Mouse (Mus musculus) midbrain, postnatal 0 days (tissue): ENCODE data around the gene Ak2. TPM values are rescaled to one million over a fixed set of nuclear protein-coding genes. Genes with fewer than 3 reads are reported as not detected.

Experiments
- ATAC-seq: fragments of 200-750 bp; cut with Nextera tagmentation; 2 replicates; pipeline ENCODE4 v1.8.0; 2017; ENCODE audit warnings: moderate number of reproducible peaks, mild to moderate bottlenecking, moderate TSS enrichment, moderate library complexity; ENCODE audit not compliant: low FRiP score
- DNase-seq: peaks from one replicate; pipeline ENCODE4 v3.0.0-alpha.2; 2015; ENCODE audit warnings: low spot score
- H3K27ac ChIP-seq: fragments of 300-500 bp; sonication (generic); 2 replicates; pipeline ENCODE4 v1.5.1; 2014; ENCODE audit warnings: low read depth, mild to moderate bottlenecking, low read length, mixed read lengths
- H3K27me3 ChIP-seq: fragments of 300-500 bp; sonication (generic); 2 replicates; pipeline ENCODE4 v1.6.1; 2014; ENCODE audit warnings: low read length, control low read depth, mixed read lengths; ENCODE audit not compliant: insufficient read depth
- H3K36me3 ChIP-seq: fragments of 300-500 bp; sonication (generic); 2 replicates; pipeline ENCODE4 v1.6.1; 2014; ENCODE audit warnings: low read length, control low read depth, mixed read lengths; ENCODE audit not compliant: insufficient read depth
- H3K4me1 ChIP-seq: fragments of 300-500 bp; sonication (generic); 2 replicates; pipeline ENCODE4 v1.6.1; 2014; ENCODE audit warnings: mild to moderate bottlenecking, control low read depth, antibody characterized with exemption, low read length, mixed read lengths; ENCODE audit not compliant: insufficient read depth
- H3K4me2 ChIP-seq: fragments of 300-500 bp; sonication (generic); 2 replicates; pipeline ENCODE4 v1.6.1; 2014; ENCODE audit warnings: low read depth, mild to moderate bottlenecking, low read length, mixed read lengths; ENCODE audit not compliant: poor library complexity, severe bottlenecking
- H3K4me3 ChIP-seq: fragments of 300-500 bp; sonication (generic); 2 replicates; pipeline ENCODE4 v1.5.1; 2014; ENCODE audit warnings: low read depth, mild to moderate bottlenecking, low read length, moderate library complexity
- H3K9ac ChIP-seq: fragments of 300-500 bp; sonication (generic); replicated peaks from 2 replicates; pipeline ENCODE4 v1.6.1; 2014; ENCODE audit warnings: mild to moderate bottlenecking, low read length, moderate library complexity, mixed read lengths; ENCODE audit not compliant: poor library complexity, severe bottlenecking
- H3K9me3 ChIP-seq: fragments of 300-500 bp; sonication (generic); 2 replicates; pipeline ENCODE4 v1.6.1; 2016; ENCODE audit warnings: low read length, control low read depth
- CTCF ChIP-seq: IDR thresholded peaks from 2 replicates; pipeline ENCODE4 v1.5.1; 2016; ENCODE audit warnings: antibody characterized with exemption, mild to moderate bottlenecking
- WGBS: fragments of 180-500 bp; shearing (Covaris S2); extraction: QIAGEN DNeasy Blood & Tissue Kit; methylation state at CpG from one replicate; pipeline ENCODE4 v1.1.7; 2014; 5-methylcytosine and 5-hydroxymethylcytosine counted together
- polyA plus RNA-seq: library from polyadenylated mRNA; unstranded; fragments of >200 nt; fragmentation: Nextera tagmentation; extraction: Ambion mirVana; gene quantifications from 2 replicates; pipeline ENCODE4 v1.2.1, GENCODE M21; 2015
- total RNA-seq: library from RNA; depleted of rRNA; stranded (reverse); fragments of >200 nt; gene quantifications from 2 replicates; pipeline ENCODE4 v1.2.3, GENCODE M21; 2014

The Ak2 gene
- total and polyA plus RNA-seq, 2 experiments from 2014 or later, result 31.0 to 67.1 TPM

- H3K4me2 ChIP-seq, result peak overlapping the region; percentile 80
- H3K27me3 ChIP-seq, result no peaks in the 10 kb centered on the region
- WGBS, result 2% methylated on average over 23 of the region's 23 CpGs
- peak; percentile 72 for DNase-seq
- peak overlapping the region; percentile 41 for H3K4me3 ChIP-seq
- no peaks in the 10 kb centered on the region for H3K9me3 ChIP-seq
- peak overlapping the region; percentile 69 for H3K9ac ChIP-seq
- peak overlapping the region; percentile 98 for H3K27ac ChIP-seq
- peaks cover 4% of the 10 kb centered on the region; the same call in 1 of the 2 replicates for H3K4me1 ChIP-seq
- peak; percentile 48 for TF ChIP-seq CTCF
- peak; percentile 32; the same call in 1 of the 2 replicates for ATAC-seq
- H3K36me3 ChIP-seq, result no peaks in the 10 kb centered on the region; the same call in 1 of the 2 replicates
These were observed 57.7 kb downstream of the Ak2 start for GRCm38 (mm10) chr4:129049306-129050011.

DNA sequence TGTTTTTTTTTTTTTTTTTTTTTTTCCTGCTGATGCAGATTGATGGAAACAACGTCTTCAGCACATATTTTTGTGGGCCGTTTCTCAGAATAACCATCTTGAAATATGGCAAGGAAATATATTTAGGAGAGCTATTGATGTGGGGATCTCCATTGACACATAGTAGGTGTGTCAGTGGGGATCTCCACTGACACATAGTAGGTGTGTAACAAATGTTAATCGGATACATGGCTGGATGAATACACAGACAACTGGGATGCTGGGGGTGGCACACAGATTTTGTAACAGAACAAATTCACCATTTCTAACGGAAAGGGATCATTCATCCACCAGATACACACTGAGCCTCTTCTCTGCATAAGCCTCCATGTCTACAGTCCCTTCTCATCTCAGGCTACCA lies 58.6 kb downstream of the Ak2 start:
- DNase-seq (no peak), ATAC-seq (no peak)
- Histone ChIP-seq H3K9me3 (no peaks in the 10 kb centered on the region), H3K4me2 (no peak overlapping the region), H3K27ac (peak overlapping the region; percentile 98), H3K4me3 (no peak overlapping the region), H3K27me3 (no peaks in the 10 kb centered on the region), H3K36me3 (no peaks in the 10 kb centered on the region; the same call in 1 of the 2 replicates), H3K4me1 (peaks cover 4% of the 10 kb centered on the region; the same call in 1 of the 2 replicates), H3K9ac (0 out of 2 replicates have a peak overlapping the region, but pooled peaks have one; percentile 69)
- TF ChIP-seq CTCF, result no peak
- 67% methylated on average over 4 of the region's 4 CpGs for WGBS

- Histone ChIP-seq H3K4me1 (peaks cover 4% of the 10 kb centered on the region; the same call in 1 of the 2 replicates), H3K9me3 (no peaks in the 10 kb centered on the region), H3K27ac (peak overlapping the region; percentile 98; the same call in 1 of the 2 replicates), H3K4me3 (no peak overlapping the region), H3K9ac (no peak overlapping the region), H3K36me3 (no peaks in the 10 kb centered on the region; the same call in 1 of the 2 replicates), H3K4me2 (no peak overlapping the region), H3K27me3 (no peaks in the 10 kb centered on the region)
- DNase-seq (no peak), ATAC-seq (no peak)
- 74% methylated on average over 6 of the region's 6 CpGs for WGBS
- no peak for TF ChIP-seq CTCF
These were observed 59.2 kb downstream of the Ak2 start for GRCm38 (mm10) chr4:129050901-129051417.

DNA sequence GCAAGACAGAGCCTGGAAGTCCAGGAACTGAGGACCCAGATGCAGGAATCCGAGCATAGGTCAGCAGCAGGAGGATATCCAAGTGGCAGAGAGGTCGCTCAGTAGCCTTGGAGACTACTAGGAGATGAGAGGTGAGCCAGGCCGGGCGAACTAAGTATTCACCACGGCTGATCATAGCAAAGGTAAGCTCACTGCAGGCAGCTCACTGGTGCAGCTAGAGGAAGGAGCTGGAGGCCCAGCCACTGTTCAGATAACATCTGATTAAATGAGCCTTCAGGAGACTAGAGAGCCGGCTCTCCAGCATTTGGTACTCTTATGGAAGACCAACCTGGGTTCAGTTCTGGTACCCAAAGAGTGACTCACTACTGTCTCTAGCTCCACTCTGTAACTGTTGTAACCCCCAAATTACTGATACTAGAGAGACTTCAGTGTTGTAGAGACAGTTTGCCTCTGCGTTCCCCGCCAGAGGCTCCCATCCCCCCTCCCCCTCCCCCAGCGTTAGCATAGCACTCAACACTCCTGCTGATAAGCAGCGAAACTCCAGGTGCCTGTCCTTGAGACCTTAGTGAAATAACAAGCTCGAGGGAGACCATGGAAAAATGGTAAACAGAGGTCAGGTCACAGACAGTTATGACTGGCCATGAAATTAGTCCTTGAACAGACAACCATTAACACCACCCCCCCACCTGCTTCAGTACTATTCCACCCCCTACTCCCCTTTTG lies 59.9 kb downstream of the Ak2 start:
- TF ChIP-seq CTCF, result no peak
- Histone ChIP-seq H3K27ac (no peak overlapping the region), H3K9ac (no peak overlapping the region), H3K4me2 (no peak overlapping the region), H3K9me3 (no peaks in the 10 kb centered on the region), H3K4me3 (no peak overlapping the region), H3K36me3 (no peaks in the 10 kb centered on the region; the same call in 1 of the 2 replicates), H3K4me1 (peaks cover 4% of the 10 kb centered on the region; the same call in 1 of the 2 replicates), H3K27me3 (no peaks in the 10 kb centered on the region)
- DNase-seq (no peak), ATAC-seq (no peak)
- 42% methylated on average over 11 of the region's 11 CpGs for WGBS

DNA sequence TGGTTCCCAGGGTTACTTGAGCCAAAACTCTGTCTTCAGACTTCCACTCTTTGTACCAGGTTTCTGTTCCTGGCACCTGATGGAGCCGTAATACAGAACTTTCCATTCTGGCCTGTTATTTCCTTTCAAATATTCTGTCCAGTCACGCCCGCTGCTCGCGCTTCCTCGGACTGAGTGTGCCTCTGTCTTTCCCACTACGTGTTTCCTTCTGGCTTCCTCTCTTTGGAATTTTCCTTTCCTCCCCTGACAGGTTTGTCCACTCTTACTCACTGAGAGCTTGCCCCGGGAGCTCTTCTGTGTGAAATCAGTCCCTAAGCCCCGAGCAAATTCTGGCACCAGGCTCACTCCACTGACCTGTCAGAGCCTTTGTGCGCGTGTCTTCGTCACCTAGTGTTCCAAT lies 63.0 kb downstream of the Ak2 start:
- H3K4me3 ChIP-seq, result no peak overlapping the region
- 94% methylated on average over 12 of the region's 12 CpGs for WGBS
- ATAC-seq, result no peak
- H3K4me2 ChIP-seq, result no peak overlapping the region
- DNase-seq, result no peak
- H3K27ac ChIP-seq, result no peak overlapping the region
- no peak overlapping the region for H3K9ac ChIP-seq
- H3K27me3 ChIP-seq, result no peaks in the 10 kb centered on the region
- H3K9me3 ChIP-seq, result no peaks in the 10 kb centered on the region
- no peak for TF ChIP-seq CTCF
- no peaks in the 10 kb centered on the region; the same call in 1 of the 2 replicates for H3K36me3 ChIP-seq
- H3K4me1 ChIP-seq, result peaks cover 2% of the 10 kb centered on the region; the same call in 1 of the 2 replicates
